Mouse (Mus musculus): ENCODE measurements around the gene 9130230L23Rik.
"Not testable (repeated sequence)": the region's sequence is repeated elsewhere in the genome, so short reads cannot be mapped to it uniquely, and the experiment has no call there.

The 9130230L23Rik gene

GRCm38 (mm10) chr5:66005041-66005678 lies 1.1 kb upstream of the 9130230L23Rik start:
- DNase-seq (ENCODE audit: low spot score): no peak

GRCm38 (mm10) chr5:66001232-66001631 lies 2.9 kb downstream of the 9130230L23Rik start:
- DNase-seq (ENCODE audit: low spot score): no peak

- no peak for DNase-seq (ENCODE audit: low spot score)
Observed at GRCm38 (mm10) chr5:66000567-66001125, 3.4 kb downstream of the 9130230L23Rik start.

GRCm38 (mm10) chr5:66000074-66000473 lies 4.0 kb downstream of the 9130230L23Rik start:
- no peak for DNase-seq (ENCODE audit: low spot score)

DNA sequence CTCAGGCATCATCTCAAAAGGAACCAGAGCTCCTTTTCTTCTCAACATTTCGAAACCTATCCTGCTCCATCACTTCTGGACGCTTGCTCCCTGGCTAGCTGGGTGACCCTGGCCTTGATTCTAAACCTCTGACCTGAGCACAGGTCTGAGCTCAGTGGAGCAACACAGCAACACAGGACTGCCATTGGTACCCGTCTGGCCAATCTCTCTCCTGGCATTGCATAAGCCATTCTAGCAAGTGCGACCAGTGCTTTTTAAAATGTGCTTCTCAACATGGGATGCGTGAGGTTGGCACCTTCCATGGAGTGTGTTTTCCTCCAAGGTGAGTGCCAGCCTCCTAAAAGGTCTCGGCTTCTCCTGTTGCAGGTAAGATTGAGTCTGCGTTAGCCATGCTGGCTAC lies 5.0 kb downstream of the 9130230L23Rik start:
- DNase-seq (ENCODE audit: low spot score): no peak

GRCm38 (mm10) chr5:65997813-65998212 lies 6.3 kb downstream of the 9130230L23Rik start:
- DNase-seq (ENCODE audit: low spot score): no peak

DNA sequence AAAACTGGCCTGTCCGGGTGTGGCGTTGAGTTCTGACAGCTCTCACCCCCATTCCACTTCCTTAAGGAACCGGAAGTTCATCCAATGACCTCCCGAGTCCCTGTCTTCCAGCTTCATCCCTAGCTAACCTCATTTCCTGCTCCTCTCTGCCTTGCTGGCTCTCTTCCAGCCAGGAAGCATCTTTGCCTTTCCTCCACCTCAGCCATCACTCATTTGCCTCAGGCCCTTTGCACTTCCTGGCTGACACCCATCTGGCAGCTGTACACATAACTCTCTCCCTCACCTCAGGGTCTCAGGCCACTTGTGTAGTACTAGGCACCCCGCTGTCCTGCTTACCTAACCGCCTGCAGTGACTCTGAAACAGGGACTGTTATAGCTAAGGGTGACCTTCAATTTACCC lies 9.4 kb downstream of the 9130230L23Rik start:
- no peak for DNase-seq (ENCODE audit: low spot score)

- no peak for DNase-seq (ENCODE audit: low spot score)
Observed at GRCm38 (mm10) chr5:65991191-65991590, 12.9 kb downstream of the 9130230L23Rik start.

GRCm38 (mm10) chr5:65987004-65987403 lies 17.1 kb downstream of the 9130230L23Rik start:
- not testable (repeated sequence) for DNase-seq (ENCODE audit: low spot score)

DNA sequence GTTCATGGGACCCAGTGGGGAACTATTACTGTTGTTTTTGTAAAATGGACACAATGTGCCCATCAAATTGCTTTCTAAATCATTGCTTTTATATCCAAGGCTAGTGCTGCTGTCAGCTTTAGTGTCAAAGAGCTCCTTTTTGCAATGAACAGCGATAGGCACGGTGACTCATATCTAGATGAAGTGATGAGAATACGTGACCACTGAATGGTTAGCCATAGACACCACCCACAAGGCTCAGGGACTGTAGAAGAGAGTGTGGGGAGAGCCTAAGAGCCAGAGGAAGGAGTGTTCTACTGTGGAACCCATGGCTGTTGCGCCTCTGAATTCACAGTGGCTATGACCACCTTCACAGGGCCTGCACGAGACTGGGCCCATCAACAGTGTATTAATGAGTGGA lies 17.7 kb downstream of the 9130230L23Rik start:
- no peak for DNase-seq (ENCODE audit: low spot score)

DNA sequence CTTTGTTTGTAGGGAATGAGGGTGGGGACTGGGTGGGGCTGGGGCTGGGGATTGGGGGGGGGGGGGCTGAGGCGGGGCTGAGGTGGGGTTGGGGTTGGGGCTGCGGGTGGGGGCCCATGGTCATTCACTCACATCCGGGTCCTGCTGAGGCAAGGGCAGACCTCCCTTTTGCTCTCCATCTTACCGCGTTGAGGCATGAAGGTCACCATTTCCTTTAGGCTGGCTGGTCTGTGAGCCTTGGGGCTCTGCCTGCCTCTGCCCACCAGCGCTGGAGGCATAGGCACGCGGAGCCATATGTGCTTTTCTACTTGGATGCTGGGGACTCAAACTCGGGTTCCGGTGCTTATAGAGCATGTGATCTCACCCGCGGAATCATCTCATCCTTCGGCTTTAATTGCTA lies 28.4 kb downstream of the 9130230L23Rik start:
- DNase-seq (ENCODE audit: low spot score): no peak

GRCm38 (mm10) chr5:65973189-65973588 lies 30.9 kb downstream of the 9130230L23Rik start:
- no peak for DNase-seq (ENCODE audit: low spot score)

- DNase-seq (ENCODE audit: low spot score): no peak
Observed at GRCm38 (mm10) chr5:65968004-65968403, 36.1 kb downstream of the 9130230L23Rik start.

DNA sequence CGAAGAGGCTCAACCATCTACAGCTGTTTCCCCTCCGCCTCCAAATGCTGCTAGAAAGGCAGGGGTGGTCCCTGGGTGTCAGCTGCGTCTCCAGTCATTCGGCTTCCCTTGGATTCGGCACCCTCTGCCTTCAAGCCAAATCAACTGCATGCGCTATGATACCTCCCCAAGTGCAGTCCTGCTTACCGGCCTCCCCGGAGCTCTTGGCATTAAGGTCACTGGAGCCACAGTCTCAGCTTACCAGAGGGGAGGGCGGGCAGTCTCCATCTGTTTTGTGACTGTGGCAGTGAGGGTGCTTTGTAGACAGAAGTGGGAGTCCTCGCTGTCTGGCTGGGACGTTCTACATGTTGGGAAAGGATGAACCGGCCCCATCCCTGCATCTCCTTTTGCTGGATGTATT lies 37.0 kb downstream of the 9130230L23Rik start:
- no peak for DNase-seq (ENCODE audit: low spot score)

DNA sequence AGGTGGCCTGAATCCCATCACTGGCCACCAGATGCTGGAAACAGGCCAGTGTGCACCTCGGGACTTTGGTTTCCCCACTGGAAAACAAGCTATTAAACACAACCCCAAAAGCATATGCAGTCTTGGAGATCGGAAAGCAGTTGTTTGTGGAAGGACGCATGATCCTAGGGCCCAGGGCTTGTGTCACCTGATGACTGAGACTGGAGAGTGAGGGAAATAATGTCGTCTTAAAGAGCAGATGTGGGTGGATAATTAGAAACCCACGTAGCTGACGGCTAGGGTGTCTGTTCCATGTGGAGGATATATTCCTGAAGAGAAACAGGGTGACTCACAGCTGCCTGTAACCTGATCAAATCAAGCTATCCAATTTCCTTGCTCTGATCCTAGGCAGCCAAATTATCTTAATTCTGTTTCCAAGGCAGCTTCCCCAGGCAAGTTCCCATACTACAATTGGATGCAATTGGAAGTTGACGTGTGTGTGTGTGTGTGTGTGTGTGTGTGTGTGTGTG lies 38.3 kb downstream of the 9130230L23Rik start:
- DNase-seq (ENCODE audit: low spot score): no peak

- DNase-seq (ENCODE audit: low spot score): no peak
Observed at GRCm38 (mm10) chr5:65963291-65963690, 40.8 kb downstream of the 9130230L23Rik start.

DNA sequence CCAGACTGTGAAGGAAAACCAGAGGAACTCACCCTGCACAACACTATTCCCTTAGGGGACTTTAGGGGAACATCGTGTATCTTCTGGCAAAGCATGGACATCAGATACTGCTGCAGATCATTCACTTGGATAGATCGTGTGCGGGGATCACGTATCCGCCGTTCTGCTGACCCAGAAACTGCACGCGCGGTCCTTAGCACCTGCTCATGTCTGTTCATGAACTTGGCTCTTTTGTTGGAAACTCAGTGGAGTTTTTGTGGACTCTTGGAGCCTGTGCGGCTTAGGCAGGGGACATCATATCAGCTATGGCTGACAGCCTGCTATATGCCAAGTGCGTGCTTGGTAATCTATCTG lies 43.5 kb downstream of the 9130230L23Rik start:
- no peak for DNase-seq (ENCODE audit: low spot score)

DNA sequence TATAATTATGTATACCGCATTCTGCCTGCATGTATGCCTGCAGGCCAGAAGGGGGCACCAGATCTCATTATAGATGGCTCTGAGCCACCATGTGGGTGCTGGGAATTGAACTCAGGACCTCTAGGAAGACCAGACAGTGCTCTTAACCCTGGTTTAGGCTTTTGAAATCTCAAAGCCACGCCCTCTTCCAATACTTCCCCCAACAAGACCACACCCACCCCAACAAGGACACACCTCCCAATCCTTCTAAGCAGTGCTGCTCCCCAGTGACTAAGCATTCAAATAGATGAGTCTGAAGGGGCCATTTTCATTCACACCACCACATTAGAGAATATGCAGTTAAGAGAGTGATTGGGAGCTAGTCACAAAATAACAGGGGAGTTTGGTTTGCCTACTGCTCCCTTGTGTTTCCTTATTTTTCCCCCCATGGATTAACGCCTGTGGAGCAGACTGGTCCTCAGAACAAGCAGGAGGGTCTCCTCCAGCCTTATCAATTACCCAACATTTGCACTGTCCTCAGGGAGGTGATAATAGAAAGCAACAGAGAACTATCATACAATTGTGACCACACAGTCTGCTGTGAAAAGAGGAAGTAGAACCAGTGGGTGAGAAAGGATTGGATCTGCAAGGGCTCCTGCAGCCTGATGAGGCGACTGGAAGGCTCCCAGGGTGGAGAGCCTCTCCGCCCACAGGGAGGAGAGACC lies 44.0 kb downstream of the 9130230L23Rik start:
- DNase-seq (ENCODE audit: low spot score): no peak

GRCm38 (mm10) chr5:65958597-65958996 lies 45.5 kb downstream of the 9130230L23Rik start:
- DNase-seq (ENCODE audit: low spot score): peak; percentile 68

DNA sequence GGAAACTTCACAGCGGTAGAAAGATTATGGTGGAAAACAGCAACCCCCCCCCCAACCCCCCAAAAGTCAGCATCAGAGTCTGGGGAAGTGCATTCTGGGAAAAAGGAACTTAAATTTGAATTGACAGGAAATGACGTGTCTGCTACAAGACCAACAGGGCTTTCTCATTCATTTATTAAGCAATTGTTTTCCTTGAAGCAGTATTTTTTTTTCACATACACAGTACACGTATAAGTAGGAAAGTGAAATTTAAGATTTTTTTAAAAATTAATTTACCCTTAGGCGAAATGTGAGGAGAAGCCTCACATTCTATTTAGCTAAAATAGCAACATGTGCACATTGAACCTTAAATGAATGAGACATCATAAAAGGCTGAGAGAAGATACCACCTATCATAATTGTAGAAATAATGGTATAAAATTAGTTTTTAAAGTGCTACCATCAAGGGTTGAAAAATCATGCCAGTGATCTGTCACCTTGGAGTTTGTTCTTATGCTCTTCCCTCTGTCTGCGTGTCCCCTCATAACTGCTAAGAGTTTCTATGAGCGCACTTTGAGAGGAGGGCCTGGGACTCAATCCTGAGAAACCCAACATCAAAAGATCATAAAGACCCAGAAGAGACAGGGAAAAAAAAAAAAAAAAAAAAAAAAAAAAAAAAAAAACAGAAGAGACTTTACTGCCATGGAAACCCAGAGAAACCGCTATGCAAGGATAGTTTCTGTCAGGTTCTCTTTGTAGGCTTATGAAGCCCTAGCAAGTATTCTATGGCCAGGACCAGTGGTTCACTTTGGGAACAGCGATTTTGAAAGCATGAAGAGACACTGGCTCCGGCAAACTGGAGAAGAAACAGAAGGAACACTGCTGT lies 47.7 kb downstream of the 9130230L23Rik start:
- DNase-seq (ENCODE audit: low spot score): no peak

DNA sequence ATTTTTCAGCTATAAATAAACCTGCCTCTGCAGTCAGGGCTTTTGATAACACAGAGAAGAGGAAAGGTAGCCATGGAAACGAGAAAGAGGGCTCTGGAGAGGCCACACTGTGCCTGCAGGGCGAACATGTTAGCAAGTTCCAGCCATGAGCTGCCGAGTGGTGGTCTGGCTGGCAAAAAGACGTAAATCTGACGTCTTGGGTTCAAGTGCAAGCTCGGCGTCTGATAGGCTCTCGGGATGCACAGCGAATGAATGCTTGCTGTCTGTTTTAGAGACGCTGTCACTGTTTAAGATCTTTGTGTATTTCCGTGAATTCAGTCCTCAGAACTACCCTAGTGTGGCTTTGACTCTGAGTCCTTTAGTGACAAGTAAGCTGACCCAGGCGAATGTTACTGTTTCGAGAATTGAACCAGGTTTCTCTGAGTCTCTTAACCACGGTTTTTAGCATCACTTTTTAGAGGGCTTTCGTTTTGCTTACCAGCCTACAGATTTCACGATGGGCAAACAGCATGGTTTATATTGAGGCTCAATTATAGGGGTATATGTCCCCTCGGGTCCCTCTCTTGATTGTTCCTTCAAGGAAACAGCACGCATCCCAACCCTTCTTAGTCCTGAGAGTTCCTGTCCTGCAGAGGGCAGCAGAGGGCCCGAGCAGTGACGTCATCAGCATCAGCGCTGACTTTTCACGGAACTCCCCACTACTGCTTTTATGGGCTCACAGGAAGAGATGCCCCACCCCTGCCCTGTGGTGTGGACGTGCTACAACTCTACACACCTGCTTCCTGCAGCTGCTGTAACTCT lies 48.5 kb downstream of the 9130230L23Rik start:
- DNase-seq (ENCODE audit: low spot score): peak; percentile 77
